Mouse (Mus musculus): ENCODE measurements around the gene Xpr1. TPM values are rescaled to one million over a fixed set of nuclear protein-coding genes. Genes with fewer than 3 reads are reported as not detected.
A peak's percentile ranks its signal among the peaks of the same experiment; 100 is the strongest.

Gene Xpr1
- total RNA-seq, 2 experiments from 2014 or later = 77.5 to 87.5 TPM

GRCm38 (mm10) chr1:155238126-155238525 is 179.1 kb downstream of the Xpr1 start:
- peak in 1 of 2 experiments; percentile 1 for DNase-seq (ENCODE audit: low spot score in 2 of 2)
- intact Hi-C loops (cut with DNase I) = no loop called here

GRCm38 (mm10) chr1:155237390-155237789 is 179.8 kb downstream of the Xpr1 start:
- peak; percentile 50 to 81 for DNase-seq (ENCODE audit: low spot score in 2 of 2)
- intact Hi-C loops (cut with DNase I) = no loop called here

- intact Hi-C loops (cut with DNase I) = no loop called here
Observed at GRCm38 (mm10) chr1:155236306-155237024, 180.8 kb downstream of the Xpr1 start.

GRCm38 (mm10) chr1:155235641-155236040 is 181.6 kb downstream of the Xpr1 start:
- peak in 1 of 2 experiments; percentile 8 for DNase-seq (ENCODE audit: low spot score in 2 of 2)
- intact Hi-C loops (cut with DNase I) = no loop called here

More at GRCm38 (mm10) chr1:155236306-155237024, 180.8 kb downstream of the Xpr1 start:
- DNase-seq (ENCODE audit: low spot score in 2 of 2) = peak in 1 of 2 experiments; percentile 58

GRCm38 (mm10) chr1:155233931-155234607 is 183.1 kb downstream of the Xpr1 start:
- intact Hi-C loops (cut with DNase I) = no loop called here
- DNase-seq (ENCODE audit: low spot score in 2 of 2) = peak; percentile 58 to 84

- intact Hi-C loops (cut with DNase I) = no loop called here
Observed at GRCm38 (mm10) chr1:155233378-155233777, 183.8 kb downstream of the Xpr1 start.

GRCm38 (mm10) chr1:155232786-155233185 is 184.4 kb downstream of the Xpr1 start:
- no peak for DNase-seq (ENCODE audit: low spot score in 2 of 2)
- intact Hi-C loops (cut with DNase I) = no loop called here

More at GRCm38 (mm10) chr1:155233378-155233777, 183.8 kb downstream of the Xpr1 start:
- DNase-seq (ENCODE audit: low spot score in 2 of 2) = no peak

GRCm38 (mm10) chr1:155232385-155232784 is 184.8 kb downstream of the Xpr1 start:
- DNase-seq (ENCODE audit: low spot score in 2 of 2) = no peak
- intact Hi-C loops (cut with DNase I) = no loop called here

- intact Hi-C loops (cut with DNase I) = loop anchor here (2.0 kb wide), 1 partner anchor 51 kb away; no protein-coding TSS in a partner anchor
- peak in 1 of 2 experiments; percentile 92 for DNase-seq (ENCODE audit: low spot score in 2 of 2)
Observed at GRCm38 (mm10) chr1:155229464-155230411, 187.5 kb downstream of the Xpr1 start.

Small RNA genes within 50 kb of the gene (microRNA-seq; reads per million reads assigned to microRNA genes)
- 0 reads per million in 2 experiments for gene Gm22569

Other genes starting within 250 kb of the Xpr1 start
- gene BC034090, start 173.0 kb downstream of the Xpr1 start, total RNA-seq (2021) = 1 to 10 TPM; 9.5 to 9.7 TPM
- 10 to 100 TPM; 88.3 to 91.6 TPM for gene Acbd6, start 140.7 kb upstream of the Xpr1 start, total RNA-seq (2021)

All from left cerebral cortex, postnatal 25 days (tissue).